14 mouse cellular contexts compared by ENCODE assay signal in genomic region chr7:122466722-122467121, GRCm38 (mm10).
"Had no signal": no experiment of that assay in that cellular context is flagged by ENCODE, and none has a peak within 500 bp of the region (broad histone marks: within the 10 kb centered on the region; RNA-seq: fewer than 3 reads in every experiment).

No protein-coding gene starts in this region.

- H3K4me2 ChIP-seq: limb, embryonic 15.5 days; liver, embryonic 11.5 days; lung, embryonic 15.5 days; midbrain, embryonic 12.5 days; neural tube, embryonic 13.5 days; stomach, embryonic 15.5 days had no signal

- H3K27me3 ChIP-seq: lung, embryonic 15.5 days; midbrain, embryonic 12.5 days had no signal

- DNase-seq: layer of hippocampus, adult 9-11 months; right cerebral cortex, postnatal 25 days; spleen, adult 18-20 months had no signal

- ATAC-seq: liver, postnatal 0 days had no signal

- H3K4me1 ChIP-seq: limb, embryonic 15.5 days; midbrain, embryonic 12.5 days; neural tube, embryonic 13.5 days; stomach, embryonic 15.5 days had no signal

- H3K9me3 ChIP-seq: limb, embryonic 15.5 days; lung, embryonic 15.5 days; midbrain, embryonic 12.5 days; neural tube, embryonic 13.5 days; stomach, embryonic 15.5 days had no signal

- H3K36me3 ChIP-seq: limb, embryonic 15.5 days; lung, embryonic 15.5 days; midbrain, embryonic 12.5 days; neural tube, embryonic 13.5 days; stomach, embryonic 15.5 days had no signal

- H3K9ac ChIP-seq: limb, embryonic 15.5 days; liver, embryonic 14.5 days; liver, postnatal 0 days; lung, embryonic 15.5 days; midbrain, embryonic 12.5 days; neural tube, embryonic 13.5 days; stomach, embryonic 15.5 days had no signal

- H3K27ac ChIP-seq: kidney, postnatal 0 days; layer of hippocampus, adult 2 months; limb, embryonic 15.5 days; liver, embryonic 14.5 days; lung, embryonic 15.5 days; midbrain, embryonic 12.5 days; neural tube, embryonic 13.5 days; stomach, embryonic 15.5 days had no signal

- H3K4me3 ChIP-seq: layer of hippocampus, adult 2 months; limb, embryonic 15.5 days; lung, embryonic 15.5 days; midbrain, embryonic 12.5 days; myocyte; neural tube, embryonic 13.5 days; stomach, embryonic 15.5 days had no signal
